Mouse (Mus musculus) ES-E14 (cell line): ENCODE results near the gene Tcte2. TPM values are rescaled to one million over a fixed set of nuclear protein-coding genes. Genes with fewer than 3 reads are reported as not detected.
"Not testable (repeated sequence)": the region's sequence is repeated elsewhere in the genome, so short reads cannot be mapped to it uniquely, and the experiment has no call there.

ENCODE experiments used
- DNase-seq: peaks from one replicate; pipeline ENCODE4 v3.0.0-alpha.2; 2013; ENCODE audit warnings: low read depth, low spot score
- H3K27ac ChIP-seq: 2 replicates; pipeline ENCODE4 v1.5.1; 2012; ENCODE audit warnings: low read depth, mild to moderate bottlenecking, low read length, moderate library complexity, mixed read lengths; ENCODE audit not compliant: poor library complexity, insufficient read depth, severe bottlenecking
- H3K36me3 ChIP-seq: 2 replicates; pipeline ENCODE4 v1.6.1; 2012; ENCODE audit warnings: mild to moderate bottlenecking, low read length, moderate library complexity, mixed read lengths; ENCODE audit not compliant: control insufficient read depth, poor library complexity, insufficient read depth, severe bottlenecking
- H3K4me1 ChIP-seq, 2 experiments: fragments of 150-350 bp in 1 of 2; sonication (generic) in 1 of 2; 2 replicates each; pipeline ENCODE4 v1.6.1; 2012; ENCODE audit warnings: low read length in 2 of 2, mild to moderate bottlenecking in 1 of 2, mixed read lengths in 1 of 2; ENCODE audit not compliant: control insufficient read depth in 2 of 2, insufficient read depth in 2 of 2, poor library complexity in 1 of 2
- H3K4me3 ChIP-seq, 2 experiments: fragments of 150-350 bp in 1 of 2; sonication (generic) in 1 of 2; 2 replicates each; pipeline ENCODE4 v1.5.1; 2012; ENCODE audit warnings: low read length in 2 of 2, low read depth in 1 of 2, mild to moderate bottlenecking in 1 of 2, mixed read lengths in 1 of 2; ENCODE audit not compliant: insufficient read depth in 1 of 2, poor library complexity in 1 of 2, severe bottlenecking in 1 of 2
- H3K9ac ChIP-seq: 2 replicates; pipeline ENCODE4 v1.6.1; 2012; ENCODE audit warnings: low read depth, mild to moderate bottlenecking, low read length, mixed read lengths; ENCODE audit not compliant: poor library complexity, insufficient read depth, severe bottlenecking
- H3K9me3 ChIP-seq: fragments of 150-350 bp; sonication (generic); 2 replicates; pipeline ENCODE4 v1.6.1; 2012; ENCODE audit warnings: low read depth, mild to moderate bottlenecking, low read length; ENCODE audit not compliant: control insufficient read depth, insufficient read depth
- CHD2 ChIP-seq: IDR thresholded peaks from 2 replicates; pipeline ENCODE4 v1.6.1; 2014; ENCODE audit warnings: mild to moderate bottlenecking, low read depth, low read length, inconsistent platforms
- HCFC1 ChIP-seq: IDR thresholded peaks from 2 replicates; pipeline ENCODE4 v1.6.1; 2012; ENCODE audit warnings: low read length, inconsistent platforms, borderline replicate concordance; ENCODE audit not compliant: insufficient read depth
- MAFK ChIP-seq: IDR thresholded peaks from 2 replicates; pipeline ENCODE4 v1.6.1; 2014; ENCODE audit warnings: mild to moderate bottlenecking, low read depth, low read length, inconsistent platforms; ENCODE audit not compliant: insufficient read depth
- ZC3H11A ChIP-seq: IDR thresholded peaks from 2 replicates; pipeline ENCODE4 v1.6.1; 2012; ENCODE audit warnings: low read depth, mild to moderate bottlenecking, inconsistent platforms, low read length, borderline replicate concordance
- ZNF384 ChIP-seq: IDR thresholded peaks from 2 replicates; pipeline ENCODE4 v1.6.1; 2012; ENCODE audit warnings: low read depth, low read length, inconsistent platforms
- in situ Hi-C, 2 experiments: fragments of 600-800 bp; cut with MboI; formaldehyde crosslinking; loops; one replicate each; pipeline ENCODE4 v1.15.1; 2025; ENCODE audit warnings: low sequenced_read_pairs in 2 of 2, inconsistent platforms in 1 of 2; ENCODE audit not compliant: unreplicated experiment in 2 of 2
- total RNA-seq: library from RNA; depleted of rRNA; stranded (reverse); fragments of 300-350 nt; gene quantifications from 2 replicates; pipeline ENCODE4 v1.2.3, GENCODE M21; 2012; rRNA removed

Tcte2 gene
- 3.3 and 5.8 TPM in 2 replicates for total RNA-seq

- Histone ChIP-seq H3K9ac (peak within 1 kb of the TSS; percentile 87), H3K9me3 (no peaks in the 10 kb centered on the region), H3K4me3 (peak within 1 kb of the TSS; percentile 91 to 96), H3K36me3 (no peaks in the 10 kb centered on the region), H3K4me1 (peaks cover 0 to 3% of the 10 kb centered on the region in 2 experiments; a peak in 1 of 4 replicates), H3K27ac (peak within 1 kb of the TSS; percentile 79)
- no peak for DNase-seq
- TF ChIP-seq ZNF384 (no peak), MAFK (no peak), HCFC1 (no peak), ZC3H11A (no peak), CHD2 (no peak)
- in situ Hi-C loops: no loop called here
Measured at GRCm38 (mm10) chr17:13761179-13761913, at the start of gene Tcte2. TSS of gene Tcte2 (minus strand) at chr17:13761825.

DNA sequence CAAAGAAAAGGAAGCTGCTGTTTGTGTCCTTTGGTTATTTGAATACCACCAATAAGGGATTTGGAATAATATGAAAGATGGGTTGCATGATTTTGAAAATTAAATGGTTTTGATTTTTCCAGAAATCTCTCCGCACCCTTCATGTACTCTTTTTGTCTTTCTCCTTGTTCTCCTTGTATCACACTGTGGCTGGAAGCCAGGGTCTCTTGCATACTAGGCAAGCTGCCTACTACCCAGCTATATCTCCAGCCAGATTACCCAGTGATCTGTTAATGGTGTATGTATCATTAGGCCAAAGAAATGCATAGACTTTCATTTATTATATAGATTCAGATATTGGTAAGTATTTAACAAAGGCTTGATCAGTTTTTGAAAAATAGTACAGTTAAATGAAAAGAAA lies 44.4 kb upstream of the Tcte2 start:
- TF ChIP-seq ZC3H11A (no peak), MAFK (no peak), CHD2 (no peak), HCFC1 (no peak), ZNF384 (no peak)
- Histone ChIP-seq H3K36me3 (peaks cover 14% of the 10 kb centered on the region), H3K9me3 (no peaks in the 10 kb centered on the region), H3K9ac (no peak overlapping the region), H3K27ac (no peak overlapping the region), H3K4me3 (no peak overlapping the region), H3K4me1 (no peaks in the 10 kb centered on the region)
- in situ Hi-C loops: no loop called here
- no peak for DNase-seq

DNA sequence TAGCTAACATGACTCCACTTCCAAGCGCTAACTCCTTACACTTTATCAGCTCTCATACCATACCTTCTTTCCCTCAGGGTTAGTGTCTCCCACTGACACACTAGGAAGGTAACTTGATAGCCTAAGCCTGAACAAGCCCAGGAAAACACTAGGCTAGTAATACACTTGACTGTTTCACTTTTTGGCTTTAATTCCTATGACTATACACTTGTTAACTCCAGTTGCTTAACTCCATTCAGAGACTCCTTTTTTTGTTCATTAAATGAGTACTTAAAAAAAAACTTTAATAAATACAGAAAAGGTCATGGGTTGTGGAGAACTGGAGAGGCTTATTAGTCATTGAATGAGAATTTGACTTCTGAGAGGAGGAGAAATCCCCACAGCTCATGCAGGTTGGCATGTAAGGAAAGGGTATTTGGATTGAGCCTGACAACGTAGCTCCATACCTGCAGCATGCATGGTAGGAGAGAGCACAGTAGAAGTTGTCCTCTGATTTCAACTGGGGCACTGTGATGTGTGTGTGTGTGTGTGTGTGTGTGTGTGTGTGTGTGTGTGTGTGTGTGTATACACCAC lies 41.3 kb upstream of the Tcte2 start:
- H3K36me3 ChIP-seq: peaks cover 7% of the 10 kb centered on the region
- no peak overlapping the region for H3K4me3 ChIP-seq
- H3K27ac ChIP-seq: no peak overlapping the region
- no peaks in the 10 kb centered on the region for H3K4me1 ChIP-seq
- TF ChIP-seq ZNF384 (no peak), CHD2 (no peak), HCFC1 (no peak), ZC3H11A (no peak), MAFK (no peak)
- no peaks in the 10 kb centered on the region for H3K9me3 ChIP-seq
- in situ Hi-C loops: no loop called here
- no peak overlapping the region for H3K9ac ChIP-seq
- no peak for DNase-seq

DNA sequence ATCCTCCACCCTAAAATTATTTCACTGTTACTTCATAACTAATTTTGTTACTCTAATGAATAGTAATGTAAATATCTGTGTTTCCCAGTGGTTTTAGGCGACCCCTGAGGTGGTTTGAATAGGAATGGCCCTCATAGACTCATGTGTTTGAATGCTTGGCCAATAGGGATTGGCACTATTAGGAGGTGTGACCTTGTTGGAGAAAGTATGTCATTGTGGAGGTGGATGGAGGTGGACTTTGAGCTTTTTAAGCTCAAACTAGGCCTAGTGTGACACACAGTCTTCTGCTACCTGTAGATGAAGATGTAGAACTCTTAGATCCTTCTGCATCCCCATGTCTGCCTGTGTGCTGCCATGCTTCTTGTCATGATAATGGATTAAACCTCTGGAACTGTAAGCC lies 36.1 kb upstream of the Tcte2 start:
- Histone ChIP-seq H3K9me3 (no peaks in the 10 kb centered on the region), H3K4me1 (no peaks in the 10 kb centered on the region), H3K9ac (no peak overlapping the region), H3K27ac (no peak overlapping the region), H3K36me3 (no peaks in the 10 kb centered on the region), H3K4me3 (no peak overlapping the region)
- in situ Hi-C loops: no loop called here
- no peak for DNase-seq
- TF ChIP-seq ZNF384 (no peak), MAFK (no peak), ZC3H11A (no peak), HCFC1 (no peak), CHD2 (no peak)

DNA sequence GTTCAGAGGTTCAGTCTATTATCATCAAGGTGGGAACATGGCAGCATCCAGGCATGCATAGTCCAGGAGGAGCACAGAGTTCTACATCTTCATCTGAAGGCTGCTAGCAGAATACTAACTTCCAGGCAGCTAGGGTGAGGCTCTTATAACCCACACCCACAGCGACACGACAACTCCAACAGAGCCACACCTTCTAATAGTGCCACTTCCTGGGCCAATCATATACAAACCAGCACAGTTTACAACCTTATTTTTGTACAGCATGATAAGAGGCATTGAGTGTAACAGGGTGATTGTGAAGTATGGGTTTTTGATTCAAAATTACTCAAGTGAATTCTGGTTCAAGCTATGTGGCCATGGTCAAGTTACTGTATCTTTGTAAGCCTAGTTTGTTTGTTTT lies 28.4 kb upstream of the Tcte2 start:
- peaks cover 17% of the 10 kb centered on the region for H3K9me3 ChIP-seq
- H3K4me1 ChIP-seq, DNase-seq, H3K27ac ChIP-seq, in situ Hi-C loops, H3K9ac ChIP-seq, H3K36me3 ChIP-seq, H3K4me3 ChIP-seq: not testable (repeated sequence)
